Mouse (Mus musculus) MEL (cell line): ENCODE data around the gene Vangl1.

ENCODE experiments used
- EP300 ChIP-seq, 2 experiments: IDR thresholded peaks; 2 replicates each; pipeline ENCODE4 v1.6.1; 2011; ENCODE audit warnings: improper control_type of control experiment in 2 of 2, low read length in 2 of 2, low read depth in 1 of 2, mild to moderate bottlenecking in 1 of 2
- POLR2A ChIP-seq, 2 experiments: IDR thresholded peaks; 2 replicates each; pipeline ENCODE4 v1.6.1; 2011 to 2012; ENCODE audit warnings: low read length in 2 of 2, mild to moderate bottlenecking in 2 of 2, control low read depth in 1 of 2, improper control_type of control experiment in 1 of 2, low read depth in 1 of 2, moderate library complexity in 1 of 2; ENCODE audit not compliant: control insufficient read depth in 1 of 2, insufficient read depth in 1 of 2, poor library complexity in 1 of 2
- SMC3 ChIP-seq: IDR thresholded peaks from 2 replicates; pipeline ENCODE4 v1.6.1; 2011; ENCODE audit warnings: low read depth, low read length, improper control_type of control experiment

DNA sequence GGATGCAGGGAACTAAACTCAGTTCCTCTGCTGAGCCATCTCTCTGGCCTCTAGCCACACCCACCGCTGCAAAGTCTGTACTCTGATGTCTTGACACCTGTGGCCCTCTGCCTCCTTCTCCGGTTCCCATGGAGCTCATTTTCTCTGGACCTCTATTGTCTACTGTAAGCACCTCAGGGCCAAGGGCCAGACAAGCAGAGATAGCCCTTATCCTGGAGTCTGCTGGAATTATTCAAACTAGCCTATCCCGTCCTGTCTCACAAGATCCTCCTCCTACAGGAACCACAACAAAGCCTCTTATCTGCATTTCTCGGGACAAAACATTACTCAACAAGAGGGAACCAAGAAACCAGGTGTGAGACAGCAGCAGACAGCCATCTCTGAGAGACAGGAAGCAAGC is 9.8 kb upstream of the Vangl1 start:
- TF ChIP-seq EP300 (IDR thresholded peaks at IDR 0.05; ENCODE audit: low read depth in 1 of 2, low read length in 2 of 2) (no peak), POLR2A (IDR thresholded peaks at IDR 0.05; ENCODE audit: control insufficient read depth in 1 of 2, insufficient read depth in 1 of 2, low read depth in 1 of 2, low read length in 2 of 2, poor library complexity in 1 of 2) (no peak), SMC3 (no peak)
